Mouse (Mus musculus): ENCODE measurements around the gene Epha2. TPM values are rescaled to one million over a fixed set of nuclear protein-coding genes. Genes with fewer than 3 reads are reported as not detected.
A peak's percentile ranks its signal among the peaks of the same experiment; 100 is the strongest.

Gene Epha2
- polyA plus RNA-seq, 2 experiments = 0.29 to 1.6 TPM

GRCm38 (mm10) chr4:141353868-141354267, 52.8 kb downstream of the Epha2 start:
- Histone ChIP-seq H3K4me3 (ENCODE audit: insufficient read depth in 1 of 2, low read depth in 2 of 2, low read length in 2 of 2) (no peak overlapping the region), H3K36me3 (replicated peaks; ENCODE audit: control insufficient read depth, insufficient read depth, low read depth) (no peaks in the 10 kb centered on the region), H3K9me3 (ENCODE audit: control insufficient read depth, low read length) (no peaks in the 10 kb centered on the region; the same call in 1 of the 2 replicates), H3K27ac (no peak overlapping the region), H3K9ac (replicated peaks) (no peak overlapping the region), H3K4me2 (ENCODE audit: low read depth) (no peak overlapping the region), H3K27me3 (ENCODE audit: control insufficient read depth, insufficient read depth, low read length) (no peaks in the 10 kb centered on the region), H3K4me1 (replicated peaks; ENCODE audit: control insufficient read depth in 2 of 2, insufficient read depth in 2 of 2, low read length in 1 of 2) (no peaks in the 10 kb centered on the region)
- WGBS (ENCODE audit: insufficient replicate concordance) = 62% methylated on average over 8 of the region's 8 CpGs
- TF ChIP-seq EP300 (IDR thresholded peaks at IDR 0.05; ENCODE audit: low read depth) = no peak
- no peak for TF ChIP-seq CTCF (IDR thresholded peaks at IDR 0.05; ENCODE audit: low read depth)
- DNase-seq (ENCODE audit: low read depth in 3 of 3, low spot score in 3 of 3) (no peak), ATAC-seq (ENCODE audit: insufficient read depth) (no peak)

GRCm38 (mm10) chr4:141357811-141358210, 56.8 kb downstream of the Epha2 start:
- no peaks in the 10 kb centered on the region for H3K36me3 ChIP-seq (replicated peaks; ENCODE audit: control insufficient read depth, insufficient read depth, low read depth)
- ATAC-seq (ENCODE audit: insufficient read depth) (no peak), DNase-seq (ENCODE audit: low read depth in 3 of 3, low spot score in 3 of 3) (no peak)
- H3K4me3 ChIP-seq (ENCODE audit: insufficient read depth in 1 of 2, low read depth in 2 of 2, low read length in 2 of 2) = no peak overlapping the region
- no peak overlapping the region for H3K27ac ChIP-seq
- TF ChIP-seq CTCF (IDR thresholded peaks at IDR 0.05; ENCODE audit: low read depth) (no peak), EP300 (IDR thresholded peaks at IDR 0.05; ENCODE audit: low read depth) (no peak)
- no peaks in the 10 kb centered on the region for H3K27me3 ChIP-seq (ENCODE audit: control insufficient read depth, insufficient read depth, low read length)
- H3K9ac ChIP-seq (replicated peaks) = no peak overlapping the region
- H3K4me1 ChIP-seq (replicated peaks; ENCODE audit: control insufficient read depth in 2 of 2, insufficient read depth in 2 of 2, low read length in 1 of 2) = no peaks in the 10 kb centered on the region
- no peak overlapping the region for H3K4me2 ChIP-seq (ENCODE audit: low read depth)
- H3K9me3 ChIP-seq (ENCODE audit: control insufficient read depth, low read length) = no peaks in the 10 kb centered on the region; the same call in 1 of the 2 replicates

- no peak overlapping the region for H3K4me2 ChIP-seq (ENCODE audit: low read depth)
- H3K9me3 ChIP-seq (ENCODE audit: control insufficient read depth, low read length) = no peaks in the 10 kb centered on the region; the same call in 1 of the 2 replicates
- H3K36me3 ChIP-seq (replicated peaks; ENCODE audit: control insufficient read depth, insufficient read depth, low read depth) = no peaks in the 10 kb centered on the region
- no peak overlapping the region for H3K4me3 ChIP-seq (ENCODE audit: insufficient read depth in 1 of 2, low read depth in 2 of 2, low read length in 2 of 2)
- DNase-seq (ENCODE audit: low read depth in 3 of 3, low spot score in 3 of 3) = no peak
- TF ChIP-seq CTCF (IDR thresholded peaks at IDR 0.05; ENCODE audit: low read depth) (no peak), EP300 (IDR thresholded peaks at IDR 0.05; ENCODE audit: low read depth) (no peak)
- 69% methylated on average over 6 of the region's 6 CpGs for WGBS (ENCODE audit: insufficient replicate concordance)
- no peak overlapping the region for H3K9ac ChIP-seq (replicated peaks)
- 0 out of 4 replicates have a peak, but pooled peaks cover 0 to 3% of the 10 kb centered on the region in 2 experiments for H3K4me1 ChIP-seq (replicated peaks; ENCODE audit: control insufficient read depth in 2 of 2, insufficient read depth in 2 of 2, low read length in 1 of 2)
- H3K27ac ChIP-seq = no peak overlapping the region
- ATAC-seq (ENCODE audit: insufficient read depth) = no peak
- H3K27me3 ChIP-seq (ENCODE audit: control insufficient read depth, insufficient read depth, low read length) = no peaks in the 10 kb centered on the region; the same call in 1 of the 2 replicates
These were observed 58.2 kb downstream of the Epha2 start for GRCm38 (mm10) chr4:141359222-141359621.

GRCm38 (mm10) chr4:141360846-141361245, 59.8 kb downstream of the Epha2 start:
- Histone ChIP-seq H3K36me3 (replicated peaks; ENCODE audit: control insufficient read depth, insufficient read depth, low read depth) (no peaks in the 10 kb centered on the region), H3K9me3 (ENCODE audit: control insufficient read depth, low read length) (no peaks in the 10 kb centered on the region), H3K9ac (replicated peaks) (no peak overlapping the region), H3K4me1 (replicated peaks; ENCODE audit: control insufficient read depth in 2 of 2, insufficient read depth in 2 of 2, low read length in 1 of 2) (0 out of 4 replicates have a peak, but pooled peaks cover 0 to 3% of the 10 kb centered on the region in 2 experiments), H3K27ac (no peak overlapping the region), H3K27me3 (ENCODE audit: control insufficient read depth, insufficient read depth, low read length) (no peaks in the 10 kb centered on the region; the same call in none of the 2 replicates), H3K4me2 (ENCODE audit: low read depth) (no peak overlapping the region), H3K4me3 (ENCODE audit: insufficient read depth in 1 of 2, low read depth in 2 of 2, low read length in 2 of 2) (no peak overlapping the region)
- 29% methylated on average over 7 of the region's 7 CpGs for WGBS (ENCODE audit: insufficient replicate concordance)
- ATAC-seq (ENCODE audit: insufficient read depth) (no peak), DNase-seq (ENCODE audit: low read depth in 3 of 3, low spot score in 3 of 3) (peak; percentile 19 to 34 (median 26))
- TF ChIP-seq EP300 (IDR thresholded peaks at IDR 0.05; ENCODE audit: low read depth) = no peak
- TF ChIP-seq CTCF (IDR thresholded peaks at IDR 0.05; ENCODE audit: low read depth) = peak; percentile 70

- 17% methylated on average over 11 of the region's 11 CpGs for WGBS (ENCODE audit: insufficient replicate concordance)
- no peak overlapping the region for H3K4me2 ChIP-seq (ENCODE audit: low read depth)
- H3K4me3 ChIP-seq (ENCODE audit: insufficient read depth in 1 of 2, low read depth in 2 of 2, low read length in 2 of 2) = no peak overlapping the region
- no peak overlapping the region for H3K9ac ChIP-seq (replicated peaks)
- no peak for TF ChIP-seq EP300 (IDR thresholded peaks at IDR 0.05; ENCODE audit: low read depth)
- TF ChIP-seq CTCF (IDR thresholded peaks at IDR 0.05; ENCODE audit: low read depth) = peak; percentile 90
- H3K27me3 ChIP-seq (ENCODE audit: control insufficient read depth, insufficient read depth, low read length) = peaks cover 5% of the 10 kb centered on the region
- H3K4me1 ChIP-seq (replicated peaks; ENCODE audit: control insufficient read depth in 2 of 2, insufficient read depth in 2 of 2, low read length in 1 of 2) = 0 out of 4 replicates have a peak, but pooled peaks cover 0 to 3% of the 10 kb centered on the region in 2 experiments
- H3K36me3 ChIP-seq (replicated peaks; ENCODE audit: control insufficient read depth, insufficient read depth, low read depth) = no peaks in the 10 kb centered on the region
- DNase-seq (ENCODE audit: low read depth in 3 of 3, low spot score in 3 of 3) = peak; percentile 28 to 46 (median 30)
- H3K9me3 ChIP-seq (ENCODE audit: control insufficient read depth, low read length) = no peaks in the 10 kb centered on the region
- ATAC-seq (ENCODE audit: insufficient read depth) = peak; percentile 40; the same call in 1 of the 2 replicates
- no peak overlapping the region for H3K27ac ChIP-seq
These were observed 62.0 kb downstream of the Epha2 start for GRCm38 (mm10) chr4:141362937-141363548.

Data from liver, embryonic 14.5 days (tissue).